Mouse (Mus musculus): Measurements from ENCODE around the gene Anp32a. TPM values are rescaled to one million over a fixed set of nuclear protein-coding genes. Genes with fewer than 3 reads are reported as not detected.
A peak's percentile ranks its signal among the peaks of the same experiment; 100 is the strongest.

Anp32a gene
- 83.9 TPM for polyA plus RNA-seq (2012; fragmentation: generic; extraction: Trizol)

GRCm38 (mm10) chr9:62341123-62341486 is at the start of gene Anp32a:
Gene Anp32a, plus strand, starts transcription at chr9:62341293.
- Histone ChIP-seq H3K79me2 (ENCODE audit: control insufficient read depth, insufficient read depth) (peaks cover 40% of the 10 kb centered on the region), H3K27me3 (ENCODE audit: control insufficient read depth, insufficient read depth, insufficient read length) (no peaks in the 10 kb centered on the region), H3K36me3 (ENCODE audit: control insufficient read depth, insufficient read depth) (no peaks in the 10 kb centered on the region), H3ac (ENCODE audit: control insufficient read depth, insufficient read length) (peak within 1 kb of the TSS; percentile 88), H3K4me2 (ENCODE audit: low read depth) (peak within 1 kb of the TSS; percentile 84), H3K4me3 (peak within 1 kb of the TSS; percentile 98)
- TF ChIP-seq POLR2AphosphoS2 (IDR thresholded peaks at IDR 0.05; ENCODE audit: insufficient read length, low read depth) (peak; percentile 54), MYOG (IDR thresholded peaks at IDR 0.05; ENCODE audit: control insufficient read depth in 1 of 3, insufficient read depth in 1 of 3, insufficient read length in 2 of 3, low read depth in 2 of 3) (no peak), POLR2A (IDR thresholded peaks at IDR 0.05; ENCODE audit: insufficient read length, low read depth) (peak; percentile 83), MAX (IDR thresholded peaks at IDR 0.05; ENCODE audit: low read depth) (no peak)

GRCm38 (mm10) chr9:62295006-62295698 is 45.9 kb upstream of the Anp32a start:
- no peak overlapping the region for H3K4me3 ChIP-seq
- H3K36me3 ChIP-seq (ENCODE audit: control insufficient read depth, insufficient read depth) = no peaks in the 10 kb centered on the region
- no peaks in the 10 kb centered on the region for H3K27me3 ChIP-seq (ENCODE audit: control insufficient read depth, insufficient read depth, insufficient read length)
- TF ChIP-seq E2F4 (IDR thresholded peaks at IDR 0.05; ENCODE audit: insufficient read depth) (no peak), MYOD1 (IDR thresholded peaks at IDR 0.05; ENCODE audit: control insufficient read depth in 1 of 3, insufficient read length in 2 of 3, low read depth in 2 of 3) (no peak), CEBPB (IDR thresholded peaks at IDR 0.05; ENCODE audit: insufficient read depth, poor library complexity, severe bottlenecking) (no peak), MAX (IDR thresholded peaks at IDR 0.05; ENCODE audit: low read depth) (no peak), MYOG (IDR thresholded peaks at IDR 0.05; ENCODE audit: control insufficient read depth in 1 of 3, insufficient read depth in 1 of 3, insufficient read length in 2 of 3, low read depth in 2 of 3) (no peak), SRF (IDR thresholded peaks at IDR 0.05; ENCODE audit: control insufficient read depth, insufficient read length, low read depth) (no peak), REST (IDR thresholded peaks at IDR 0.05; ENCODE audit: insufficient read depth, insufficient read length) (no peak), POLR2A (IDR thresholded peaks at IDR 0.05; ENCODE audit: insufficient read length, low read depth) (no peak), POLR2AphosphoS2 (IDR thresholded peaks at IDR 0.05; ENCODE audit: insufficient read length, low read depth) (no peak), USF1 (IDR thresholded peaks at IDR 0.05; ENCODE audit: low read depth) (no peak), TCF12 (IDR thresholded peaks at IDR 0.05; ENCODE audit: insufficient read depth, poor library complexity, severe bottlenecking) (no peak), TCF3 (IDR thresholded peaks at IDR 0.05; ENCODE audit: insufficient read length, low read depth) (no peak)
- H3K4me2 ChIP-seq (ENCODE audit: low read depth) = no peak overlapping the region
- H3ac ChIP-seq (ENCODE audit: control insufficient read depth, insufficient read length) = no peak overlapping the region
- no peaks in the 10 kb centered on the region for H3K79me2 ChIP-seq (ENCODE audit: control insufficient read depth, insufficient read depth)

GRCm38 (mm10) chr9:62296891-62297290 is 44.2 kb upstream of the Anp32a start:
- H3K27me3 ChIP-seq (ENCODE audit: control insufficient read depth, insufficient read depth, insufficient read length) = no peaks in the 10 kb centered on the region
- no peak for TF ChIP-seq TCF3 (IDR thresholded peaks at IDR 0.05; ENCODE audit: insufficient read length, low read depth)
- TF ChIP-seq POLR2A (IDR thresholded peaks at IDR 0.05; ENCODE audit: insufficient read length, low read depth) = no peak
- TF ChIP-seq SRF (IDR thresholded peaks at IDR 0.05; ENCODE audit: control insufficient read depth, insufficient read length, low read depth) = no peak
- H3K79me2 ChIP-seq (ENCODE audit: control insufficient read depth, insufficient read depth) = no peaks in the 10 kb centered on the region
- H3K4me2 ChIP-seq (ENCODE audit: low read depth) = no peak overlapping the region
- no peak overlapping the region for H3ac ChIP-seq (ENCODE audit: control insufficient read depth, insufficient read length)
- H3K4me3 ChIP-seq = no peak overlapping the region
- H3K36me3 ChIP-seq (ENCODE audit: control insufficient read depth, insufficient read depth) = no peaks in the 10 kb centered on the region

- TF ChIP-seq E2F4 (IDR thresholded peaks at IDR 0.05; ENCODE audit: insufficient read depth) = no peak
- no peak for TF ChIP-seq CEBPB (IDR thresholded peaks at IDR 0.05; ENCODE audit: insufficient read depth, poor library complexity, severe bottlenecking)
- Histone ChIP-seq H3ac (ENCODE audit: control insufficient read depth, insufficient read length) (no peak overlapping the region), H3K79me2 (ENCODE audit: control insufficient read depth, insufficient read depth) (no peaks in the 10 kb centered on the region), H3K36me3 (ENCODE audit: control insufficient read depth, insufficient read depth) (no peaks in the 10 kb centered on the region), H3K4me2 (ENCODE audit: low read depth) (no peak overlapping the region), H3K27me3 (ENCODE audit: control insufficient read depth, insufficient read depth, insufficient read length) (peaks cover 9% of the 10 kb centered on the region), H3K4me3 (no peak overlapping the region)
Measured at GRCm38 (mm10) chr9:62315556-62315955, 25.5 kb upstream of the Anp32a start.

- H3ac ChIP-seq (ENCODE audit: control insufficient read depth, insufficient read length) = no peak overlapping the region
- TF ChIP-seq MAX (IDR thresholded peaks at IDR 0.05; ENCODE audit: low read depth) = no peak
- TF ChIP-seq MYOG (IDR thresholded peaks at IDR 0.05; ENCODE audit: control insufficient read depth in 1 of 3, insufficient read depth in 1 of 3, insufficient read length in 2 of 3, low read depth in 2 of 3) = no peak
- TF ChIP-seq SRF (IDR thresholded peaks at IDR 0.05; ENCODE audit: control insufficient read depth, insufficient read length, low read depth) = no peak
- no peak for TF ChIP-seq CEBPB (IDR thresholded peaks at IDR 0.05; ENCODE audit: insufficient read depth, poor library complexity, severe bottlenecking)
- TF ChIP-seq POLR2A (IDR thresholded peaks at IDR 0.05; ENCODE audit: insufficient read length, low read depth) = no peak
Measured at GRCm38 (mm10) chr9:62318729-62319128, 22.4 kb upstream of the Anp32a start.

More at GRCm38 (mm10) chr9:62318729-62319128, 22.4 kb upstream of the Anp32a start:
- H3K79me2 ChIP-seq (ENCODE audit: control insufficient read depth, insufficient read depth) = no peaks in the 10 kb centered on the region
- H3K36me3 ChIP-seq (ENCODE audit: control insufficient read depth, insufficient read depth) = no peaks in the 10 kb centered on the region
- no peak overlapping the region for H3K4me2 ChIP-seq (ENCODE audit: low read depth)
- peaks cover 5% of the 10 kb centered on the region for H3K27me3 ChIP-seq (ENCODE audit: control insufficient read depth, insufficient read depth, insufficient read length)
- no peak overlapping the region for H3K4me3 ChIP-seq
